Mouse (Mus musculus): ENCODE results near the gene Endou.
"Not testable (repeated sequence)": the region's sequence is repeated elsewhere in the genome, so short reads cannot be mapped to it uniquely, and the experiment has no call there.

Gene Endou

DNA sequence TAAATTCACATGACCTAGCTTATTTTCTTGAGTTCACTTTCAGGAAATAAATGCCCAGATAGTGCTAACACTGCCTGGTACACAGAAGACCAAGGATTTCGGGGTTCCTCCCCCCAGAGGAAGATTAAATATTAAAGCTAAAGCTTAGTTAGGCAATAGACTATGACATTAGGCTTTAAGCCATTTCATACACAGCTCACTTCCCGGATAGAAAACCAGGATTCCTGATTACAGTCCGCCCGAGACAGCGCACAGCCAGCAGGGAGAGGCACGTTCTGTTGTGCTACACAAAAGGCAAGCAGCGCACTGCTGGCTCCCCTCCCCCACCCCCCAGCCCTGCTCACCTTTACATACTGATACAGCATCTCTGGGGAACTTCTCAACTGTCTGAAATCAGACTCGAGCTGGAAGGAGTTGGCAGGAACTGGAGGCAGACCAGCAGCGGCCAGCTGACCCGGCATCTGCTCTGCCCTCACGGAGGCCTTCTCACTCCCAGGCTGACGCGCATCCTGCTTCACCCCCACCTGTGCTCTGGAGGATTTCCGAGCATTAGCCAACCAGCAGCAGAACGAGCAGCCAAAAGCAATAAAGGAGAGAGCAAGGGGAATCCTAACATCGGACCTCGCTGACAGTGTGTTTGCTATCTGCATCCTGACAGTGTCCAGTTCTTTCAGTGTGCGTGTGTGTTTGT, 51.0 kb downstream of the Endou start:
- DNase-seq (ENCODE audit: low spot score) = no peak

DNA sequence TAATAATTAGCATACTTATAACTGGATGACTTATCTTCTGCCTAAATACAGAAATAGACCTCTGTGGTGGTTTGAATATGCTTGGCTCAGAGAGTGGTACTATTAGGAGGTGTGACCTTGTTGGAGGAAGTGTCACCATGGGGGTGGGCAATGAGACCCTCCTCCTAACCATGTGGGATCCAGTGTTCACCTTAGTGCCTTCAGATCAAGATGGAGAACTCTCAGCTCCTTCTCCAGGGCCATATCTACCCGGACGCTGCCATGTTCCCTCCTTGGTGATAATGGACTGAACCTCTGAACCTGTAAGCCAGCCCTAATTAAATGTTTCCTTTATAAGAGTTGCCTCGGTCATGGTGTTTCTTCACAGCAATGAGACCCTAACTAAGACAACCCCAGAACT, 53.8 kb downstream of the Endou start:
- DNase-seq (ENCODE audit: low spot score) = no peak

DNA sequence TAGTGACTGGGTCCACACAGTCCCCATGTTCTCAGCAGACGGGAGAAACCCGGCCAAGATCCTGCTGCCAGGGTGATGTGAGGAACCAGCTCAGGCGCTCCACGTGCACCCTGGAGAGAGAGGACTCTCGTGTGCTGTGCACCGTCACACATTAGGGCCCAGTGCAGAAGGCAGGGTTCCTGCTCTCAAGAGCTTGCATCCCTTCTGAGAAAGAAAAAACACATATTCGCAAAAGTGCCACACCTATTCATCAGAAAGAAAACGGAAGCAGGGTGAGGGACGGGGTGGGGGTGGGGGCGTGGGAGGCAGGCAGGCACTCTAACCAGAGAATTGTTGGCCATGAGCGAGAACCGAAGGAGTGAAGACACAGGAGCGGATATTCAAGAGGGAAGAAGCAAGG, 55.2 kb downstream of the Endou start:
- no peak for DNase-seq (ENCODE audit: low spot score)

DNA sequence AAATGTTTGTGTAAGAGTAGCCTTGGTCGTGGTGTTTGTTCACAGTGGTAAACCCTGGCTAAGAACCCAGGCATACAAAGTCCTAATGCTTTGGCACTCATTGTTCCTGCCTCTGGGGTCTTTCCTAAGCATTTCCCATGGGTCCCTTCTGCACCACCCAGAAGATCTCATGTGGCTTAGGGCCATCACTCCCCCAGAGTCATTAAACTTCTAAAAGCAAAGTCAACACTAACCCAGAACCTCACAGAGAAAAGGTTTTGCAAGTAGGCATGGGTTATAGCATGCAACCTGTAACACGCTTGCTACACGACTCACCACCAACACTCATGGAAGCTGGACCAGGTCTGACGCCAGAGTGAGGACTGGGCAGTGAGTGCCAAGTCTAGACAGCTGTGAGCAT, 56.7 kb downstream of the Endou start:
- DNase-seq (ENCODE audit: low spot score) = no peak

DNA sequence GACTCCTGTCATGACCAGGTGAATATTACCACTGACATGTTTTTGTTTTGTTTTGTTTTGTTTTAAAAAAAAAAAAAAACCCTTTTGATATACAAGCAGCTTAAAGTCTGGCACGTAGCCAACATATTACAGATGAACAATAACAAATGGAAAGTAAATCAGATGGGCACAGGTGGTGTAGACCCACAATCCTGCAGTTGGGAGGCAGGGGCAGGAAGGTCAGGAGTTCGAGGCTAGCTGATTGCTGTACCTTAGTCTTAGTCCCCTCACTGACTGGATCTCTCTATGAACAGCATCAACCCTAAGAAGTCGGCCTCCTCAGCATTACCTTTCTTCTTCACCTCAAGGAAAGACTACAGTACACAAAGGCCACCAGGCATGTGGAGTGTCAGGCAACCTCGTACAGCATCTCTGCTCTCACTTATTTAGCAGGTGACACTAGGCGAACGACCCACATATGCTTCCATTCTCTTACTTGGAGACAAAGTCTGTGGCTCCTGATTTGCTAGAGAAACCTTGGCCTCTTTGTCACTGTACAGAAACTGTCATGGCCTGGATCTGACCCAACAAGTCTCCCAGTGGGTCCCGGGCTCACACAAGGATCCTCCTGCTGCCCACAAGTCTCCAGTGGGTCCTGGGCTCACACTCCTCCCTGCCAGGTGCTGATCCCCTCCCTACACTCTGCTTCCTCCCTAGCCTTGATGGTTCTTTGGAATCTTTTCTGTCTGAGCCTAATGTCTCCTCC, 57.7 kb downstream of the Endou start:
- DNase-seq (ENCODE audit: low spot score) = no peak

DNA sequence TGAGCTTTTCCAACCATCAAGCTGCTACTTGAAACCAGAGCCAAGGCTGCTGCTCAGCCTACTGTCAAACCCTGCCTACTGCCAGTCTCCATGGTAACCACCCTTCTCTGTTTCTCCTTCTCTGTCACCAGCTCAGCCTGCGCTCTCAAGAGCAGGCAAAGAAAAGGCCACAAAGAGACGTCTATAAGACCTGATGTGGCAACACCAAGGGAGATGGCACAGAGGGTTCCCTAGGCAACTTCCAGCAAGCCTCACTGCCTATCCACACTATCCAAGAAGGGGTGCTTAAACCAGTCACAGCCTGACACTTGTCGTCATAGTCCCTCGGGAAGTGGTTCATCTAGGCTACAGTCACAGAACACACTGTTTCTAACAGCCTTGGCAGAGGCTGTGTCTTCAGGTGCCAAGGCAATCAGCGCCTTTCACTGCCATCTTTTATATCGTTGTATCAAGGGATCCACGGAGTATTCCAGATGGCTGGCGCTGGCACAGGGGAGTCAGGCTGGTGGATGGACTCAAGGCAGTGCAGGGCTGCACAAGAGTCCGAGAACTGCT, 58.9 kb downstream of the Endou start:
- DNase-seq (ENCODE audit: low spot score) = peak; percentile 38

DNA sequence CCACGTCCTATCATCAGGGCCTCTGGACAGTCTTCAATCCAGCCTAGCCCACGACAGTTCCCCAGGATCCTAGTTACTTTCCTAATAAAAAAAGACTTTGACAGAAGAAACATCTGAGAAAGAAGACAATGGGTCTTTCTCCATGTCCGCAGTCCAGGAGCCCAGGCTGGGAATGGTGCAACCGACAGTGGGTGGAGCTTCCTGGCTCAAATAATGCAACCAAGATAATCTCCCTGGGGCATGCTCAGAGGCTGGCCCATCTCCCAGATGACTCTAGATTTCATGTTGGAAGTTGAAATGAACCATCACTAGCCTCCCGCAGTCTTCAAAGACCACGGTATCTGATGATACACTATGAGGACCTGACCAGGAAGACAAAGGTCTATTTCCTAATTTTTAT, 60.6 kb downstream of the Endou start:
- DNase-seq (ENCODE audit: low spot score) = no peak

DNA sequence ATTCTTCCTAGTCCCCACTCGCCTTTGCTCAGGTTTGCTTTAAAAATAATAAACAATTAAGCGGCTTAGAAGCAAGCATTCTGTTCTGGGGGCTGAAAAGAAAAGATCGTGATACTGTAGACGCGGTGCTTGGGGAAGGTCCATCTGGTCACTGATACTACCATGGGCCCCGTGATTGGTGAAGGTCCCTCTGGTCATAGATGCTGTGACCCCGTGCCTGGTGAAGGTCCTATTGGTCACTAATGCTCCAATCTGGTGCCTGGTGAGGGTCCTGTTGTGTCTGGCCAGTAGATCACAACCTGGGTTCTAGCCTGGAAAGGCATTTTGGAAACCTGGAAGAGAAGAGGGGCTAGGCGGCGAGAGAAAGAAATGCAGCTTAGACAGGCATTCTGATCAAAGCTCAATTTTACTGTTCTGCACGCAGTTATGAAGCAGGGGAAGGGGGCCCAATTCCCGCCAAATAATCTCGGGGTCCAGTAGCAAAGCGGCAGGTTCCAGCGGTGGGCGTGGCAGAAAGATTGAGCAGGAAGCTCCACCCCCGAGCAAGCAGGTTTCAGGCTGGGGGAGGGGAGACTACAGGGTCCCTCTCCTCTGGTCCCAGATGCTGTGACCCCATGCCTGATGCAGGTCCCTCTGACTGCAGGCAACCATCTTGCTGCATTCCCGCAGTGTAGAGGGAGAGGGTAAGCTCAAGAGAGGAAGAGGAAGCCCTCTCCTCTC, 62.8 kb downstream of the Endou start:
- not testable (repeated sequence) for DNase-seq (ENCODE audit: low spot score)

DNA sequence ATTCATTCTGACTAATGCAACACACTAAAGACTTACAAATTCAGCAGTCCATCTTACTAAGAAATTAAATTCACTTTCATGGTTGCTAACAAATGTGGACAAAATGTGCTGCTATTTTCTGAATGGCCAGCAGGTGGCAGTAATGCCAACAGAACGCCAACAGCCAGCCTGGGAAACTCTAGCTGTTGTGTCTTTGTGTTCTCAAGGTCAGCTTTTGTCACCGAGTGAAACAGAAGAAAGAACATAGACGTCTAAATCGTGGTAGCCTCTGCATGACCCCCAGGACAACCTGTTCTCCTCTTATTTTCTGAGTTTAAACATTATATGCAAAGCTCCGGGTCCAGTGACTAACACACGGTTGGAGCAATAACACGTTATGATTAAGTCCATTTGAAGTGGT, 63.7 kb downstream of the Endou start:
- DNase-seq (ENCODE audit: low spot score) = peak; percentile 91

DNA sequence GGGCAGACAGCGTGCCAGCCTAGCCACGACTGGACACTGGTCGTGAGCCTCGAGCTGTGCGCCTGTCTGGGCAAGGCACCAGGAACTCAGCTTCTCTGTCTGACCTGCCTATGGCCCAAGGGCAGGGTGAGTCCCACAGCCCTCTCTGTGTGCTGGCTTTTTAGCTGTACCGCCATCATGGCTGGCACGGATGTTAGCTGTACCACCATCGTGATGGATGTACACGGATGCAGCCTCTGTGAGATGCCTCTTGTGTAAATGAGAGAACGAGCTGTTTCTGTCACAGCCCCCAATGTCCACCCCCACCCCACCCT, 64.7 kb downstream of the Endou start:
- DNase-seq (ENCODE audit: low spot score) = no peak

DNA sequence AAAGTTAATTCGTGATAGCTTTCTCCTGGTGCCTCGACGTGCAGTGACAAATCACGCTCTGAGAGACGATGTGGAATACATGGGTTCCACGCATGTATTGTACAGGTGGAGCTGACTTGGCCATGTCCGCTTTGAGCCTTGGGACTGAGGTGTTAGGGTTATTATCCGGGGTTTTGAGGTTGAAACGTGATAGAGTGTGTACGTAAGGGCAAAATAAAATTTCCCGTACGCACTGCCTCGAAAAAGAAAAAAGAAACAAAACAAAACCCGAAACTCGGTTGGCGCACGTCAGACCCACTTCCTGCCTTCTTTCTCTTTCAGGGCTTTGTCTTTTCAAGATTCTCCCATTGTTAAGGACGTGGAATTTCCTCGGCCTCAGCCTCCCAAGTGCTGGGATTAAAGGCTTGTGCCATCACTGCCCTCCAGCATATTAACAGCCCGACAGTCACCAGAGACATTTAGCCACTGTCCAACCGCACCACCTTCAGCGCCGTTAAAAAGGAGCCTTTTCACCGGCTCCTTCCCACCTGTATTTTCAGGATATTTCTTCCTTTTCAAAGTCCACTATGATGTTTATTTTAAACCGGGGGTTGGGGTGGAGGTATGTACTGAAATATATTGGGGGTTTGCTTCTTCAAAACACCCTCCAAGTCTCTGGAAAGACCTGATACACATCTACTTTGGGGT, 65.2 kb downstream of the Endou start:
- DNase-seq (ENCODE audit: low spot score) = no peak

DNA sequence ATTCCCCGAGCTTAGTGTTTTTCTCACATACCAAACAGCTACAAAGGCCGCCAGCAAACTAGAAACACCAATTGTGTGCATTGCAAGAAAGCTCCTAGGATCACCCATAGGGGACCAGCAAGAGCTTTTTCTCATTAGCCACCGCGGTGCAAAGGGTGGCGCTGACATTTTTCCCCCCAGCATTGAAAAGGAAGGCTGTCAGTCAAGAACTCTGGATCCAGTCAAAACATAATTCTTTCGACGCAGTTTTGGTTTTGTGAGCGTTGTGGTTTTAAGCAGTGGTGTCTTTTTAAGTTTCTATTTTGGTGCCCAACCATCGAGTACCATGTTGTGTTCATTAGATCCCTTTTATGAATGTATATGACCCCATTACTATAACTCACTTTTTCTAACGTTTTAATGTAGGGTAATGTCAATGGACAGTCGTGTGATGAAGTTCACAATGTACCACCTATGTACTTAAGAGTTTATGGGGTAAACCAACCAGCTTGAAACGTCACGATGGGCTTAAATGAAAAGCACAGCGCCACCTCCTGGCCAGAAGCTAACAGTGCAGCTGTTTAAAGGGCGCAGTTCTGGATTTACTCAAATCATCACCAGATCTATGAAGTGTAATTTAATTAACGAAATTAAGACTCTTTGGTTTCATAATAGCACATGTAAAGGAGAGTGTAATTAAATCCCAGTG, 66.0 kb downstream of the Endou start:
- DNase-seq (ENCODE audit: low spot score) = peak; percentile 59

DNA sequence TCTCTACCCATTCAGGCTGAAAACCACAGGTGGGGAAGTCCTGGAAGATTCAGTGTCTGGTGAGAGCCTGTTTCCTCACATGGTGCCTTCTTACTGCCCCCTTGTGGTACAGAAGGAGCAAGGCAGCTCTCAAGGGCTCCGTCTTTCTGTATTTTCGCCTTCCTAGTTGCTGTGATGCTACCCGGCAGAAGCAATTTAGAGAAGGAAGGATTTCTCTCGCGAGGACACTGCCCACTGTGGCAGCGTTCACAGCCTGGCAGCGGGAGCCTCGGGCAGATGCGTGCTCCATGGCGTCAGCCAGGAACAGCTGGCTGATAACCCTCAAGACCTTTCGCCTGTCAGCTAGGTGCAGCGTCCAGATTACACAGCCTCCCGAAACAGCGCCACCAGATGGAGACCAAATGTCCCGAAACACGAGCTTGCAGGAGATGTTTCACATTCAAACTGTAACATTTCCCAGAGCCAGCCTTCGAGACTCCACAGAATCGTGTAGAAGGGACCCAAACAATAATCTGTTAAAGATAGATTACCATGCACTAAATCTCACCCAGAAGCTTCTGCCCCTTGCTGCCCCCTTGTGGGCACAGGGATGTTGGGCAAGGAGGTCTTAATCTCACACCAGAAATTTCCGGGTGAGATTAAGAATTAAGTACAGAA, 67.3 kb downstream of the Endou start:
- peak; percentile 88 for DNase-seq (ENCODE audit: low spot score)

All from embryo, embryonic 10.5 days (tissue).